Mouse (Mus musculus) kidney, postnatal 4 days (tissue): ENCODE measurements around the gene Ube2e3.

Experiments
- DNase-seq, 2 experiments: peaks; one replicate each; pipeline ENCODE4 v3.0.0; 2021; ENCODE audit warnings: mixed read lengths in 2 of 2

Ube2e3 gene

DNA sequence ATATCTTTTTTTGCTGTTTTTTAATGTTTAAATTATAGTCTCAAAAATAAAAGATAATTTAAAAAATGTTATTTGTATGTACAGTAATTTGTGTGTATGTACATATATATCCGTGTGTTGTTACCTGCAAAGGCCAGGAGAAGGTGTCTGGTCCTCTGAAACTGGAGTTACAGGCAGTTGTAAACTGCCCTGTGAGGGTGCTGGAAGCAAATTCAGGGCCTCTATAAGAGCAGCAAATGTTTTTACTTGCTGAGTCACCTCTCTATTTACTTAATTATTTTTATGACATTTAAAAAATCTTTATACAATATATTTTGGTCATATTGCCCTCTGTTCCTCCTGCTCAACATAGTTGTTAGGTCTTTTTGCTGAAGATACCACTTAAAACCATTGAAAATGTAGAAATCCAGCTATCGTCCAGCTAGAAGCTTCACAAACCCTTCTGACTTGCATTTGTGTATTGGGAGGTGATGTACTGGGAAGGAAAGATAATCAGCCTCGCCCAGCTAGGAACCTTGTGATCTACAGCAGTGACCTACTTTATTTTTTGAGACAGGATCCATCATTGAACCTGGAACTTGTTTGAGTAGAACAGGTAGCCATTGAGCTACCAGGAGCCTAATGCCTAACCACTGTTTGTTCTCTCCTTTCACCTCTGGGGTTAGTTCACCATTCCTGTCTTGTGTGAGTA is 15.0 kb downstream of the Ube2e3 start:
- DNase-seq, result no peak

DNA sequence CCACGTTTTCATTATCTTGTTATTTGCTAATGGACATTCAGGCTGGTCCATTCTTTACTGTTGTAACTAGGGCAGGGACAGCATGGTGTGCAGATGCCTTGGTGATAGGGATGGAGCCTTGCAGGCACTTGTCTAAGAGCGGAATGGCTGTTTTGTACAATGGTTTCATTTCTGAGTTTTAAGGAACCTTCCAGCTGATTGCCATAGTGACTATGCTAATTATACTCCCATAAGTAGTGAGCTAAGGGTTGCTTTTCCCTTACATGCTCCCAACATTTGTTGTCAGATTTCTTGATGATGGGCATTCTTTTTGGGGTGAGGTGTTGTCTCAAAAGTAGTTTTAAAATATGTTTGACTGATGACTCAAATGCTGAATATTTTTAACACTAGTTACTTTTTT is 18.5 kb downstream of the Ube2e3 start:
- DNase-seq, result no peak

DNA sequence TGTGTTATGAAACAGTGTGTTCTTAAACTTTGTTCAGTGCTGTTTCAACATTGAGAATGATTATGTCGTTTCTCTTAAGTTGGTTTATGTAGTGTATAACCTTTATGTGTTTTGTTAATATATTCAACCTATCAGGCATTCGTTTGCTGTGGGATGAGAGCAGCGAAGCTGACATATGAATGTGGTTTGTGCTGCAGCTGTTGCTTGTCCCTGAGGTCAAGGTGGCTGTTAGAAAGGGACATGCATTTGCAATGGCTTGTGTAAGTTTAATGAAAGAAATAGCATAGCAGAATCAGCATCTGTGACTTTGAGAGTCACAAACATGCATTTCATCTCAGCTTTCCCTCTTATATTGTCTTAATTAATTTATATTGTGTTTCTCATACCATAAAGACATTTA is 20.3 kb downstream of the Ube2e3 start:
- no peak for DNase-seq

DNA sequence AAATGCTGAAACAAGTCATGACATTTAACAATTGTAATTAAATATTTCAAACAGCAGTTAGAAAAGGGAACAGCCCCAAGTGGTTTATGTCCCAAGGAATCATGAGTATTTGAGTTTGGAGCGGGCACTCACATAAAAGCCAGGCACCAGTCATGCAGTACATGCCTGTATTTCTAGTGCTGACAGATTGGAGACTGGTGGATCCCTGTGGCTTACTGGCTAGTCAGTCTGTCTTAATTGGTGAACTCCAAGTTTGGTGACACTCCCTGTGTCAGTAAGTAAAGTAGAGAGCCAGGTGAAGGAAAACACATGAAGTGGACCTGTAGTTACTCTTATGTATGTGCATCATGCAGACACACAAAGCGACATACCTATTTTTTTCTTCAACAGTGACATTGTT is 27.3 kb downstream of the Ube2e3 start:
- DNase-seq, result no peak

DNA sequence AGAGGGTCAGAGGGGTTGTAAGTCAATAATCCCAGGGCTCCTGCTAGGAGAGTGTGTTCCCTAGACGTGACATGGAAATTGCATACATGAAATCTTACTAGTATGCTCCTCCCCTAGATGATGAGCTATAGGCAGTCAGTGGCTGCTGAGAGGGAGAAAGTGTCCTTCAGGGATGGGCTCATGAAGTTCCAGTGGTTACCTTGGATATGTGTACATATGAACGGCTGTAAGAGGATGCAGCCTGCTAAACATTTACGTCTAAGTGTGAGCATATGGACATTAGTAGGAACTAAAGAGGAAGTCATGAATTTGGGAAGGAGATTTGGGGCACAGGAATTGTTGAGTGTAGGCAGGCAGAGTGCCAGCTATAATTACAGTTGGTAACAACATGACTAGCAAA is 38.0 kb downstream of the Ube2e3 start:
- DNase-seq, result no peak

DNA sequence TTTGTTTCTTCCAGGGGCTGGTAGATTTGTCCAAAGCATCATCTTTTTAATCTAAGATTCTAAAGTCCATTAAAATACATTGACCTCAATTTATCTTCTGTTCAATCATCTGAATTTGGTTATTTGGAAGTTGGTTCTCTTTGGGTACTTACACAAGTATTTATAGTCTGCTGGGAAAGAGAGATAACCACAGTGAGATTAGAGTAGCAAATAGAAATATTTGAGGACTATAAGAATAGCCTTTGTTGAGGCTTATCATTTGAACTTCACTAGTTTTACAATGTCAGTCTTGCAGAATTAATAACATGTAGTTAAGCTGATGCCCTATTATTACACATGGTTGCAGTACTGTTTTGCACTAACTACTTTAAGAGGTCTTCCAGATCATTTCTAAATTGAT is 43.6 kb downstream of the Ube2e3 start:
- DNase-seq, result no peak

DNA sequence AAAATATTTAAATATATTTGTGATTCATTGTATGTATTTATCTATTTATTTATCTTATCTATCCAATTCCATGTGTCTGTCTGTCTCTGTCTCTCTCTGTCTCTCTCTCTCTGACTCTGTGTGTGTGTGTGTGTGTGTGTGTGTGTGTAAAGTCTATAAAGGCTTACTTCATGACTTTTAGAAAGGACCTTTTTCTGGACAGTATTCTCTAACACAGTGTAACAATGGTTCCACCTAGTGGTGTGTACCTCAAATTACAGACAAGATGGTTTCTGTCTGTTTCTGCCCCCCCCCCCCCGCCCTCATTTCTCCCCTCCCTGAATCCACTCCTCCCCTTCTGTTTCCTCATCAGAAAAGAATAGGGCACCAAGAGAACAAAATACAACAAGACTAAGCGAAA is 46.9 kb downstream of the Ube2e3 start:
- DNase-seq, result no peak

DNA sequence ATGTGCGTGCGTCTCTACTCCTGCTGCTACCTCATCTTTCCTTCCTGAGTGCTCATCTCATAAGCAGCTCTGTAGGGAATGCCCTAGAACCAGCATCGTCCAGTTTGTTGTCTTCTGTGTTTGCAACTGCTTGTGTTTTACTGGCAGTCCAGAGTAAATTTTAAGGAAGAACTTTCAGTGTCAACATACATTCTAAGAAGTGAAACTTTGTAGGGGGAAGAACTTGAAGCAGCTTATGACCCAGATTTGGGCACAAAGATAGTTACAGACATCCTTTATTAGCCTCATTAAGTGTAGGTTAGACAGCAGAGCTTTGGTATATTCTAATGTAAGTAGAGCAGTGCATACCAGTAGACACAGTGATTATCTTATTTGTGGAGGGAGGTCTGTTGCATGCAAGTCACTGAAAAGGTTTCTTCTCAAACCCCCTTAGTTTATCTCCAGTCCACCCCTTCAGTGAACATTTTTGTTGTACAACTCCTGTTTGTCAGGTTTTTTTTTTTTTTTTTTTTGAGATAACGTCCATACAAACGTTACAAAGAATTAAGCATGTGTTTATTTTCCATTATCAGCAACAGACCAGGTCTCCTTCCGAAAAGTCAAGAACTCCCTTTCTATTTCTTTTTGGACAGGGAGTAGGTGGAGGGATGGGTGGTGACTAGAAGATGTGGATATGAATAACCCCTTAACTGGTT is 55.2 kb downstream of the Ube2e3 start:
- DNase-seq, result no peak

DNA sequence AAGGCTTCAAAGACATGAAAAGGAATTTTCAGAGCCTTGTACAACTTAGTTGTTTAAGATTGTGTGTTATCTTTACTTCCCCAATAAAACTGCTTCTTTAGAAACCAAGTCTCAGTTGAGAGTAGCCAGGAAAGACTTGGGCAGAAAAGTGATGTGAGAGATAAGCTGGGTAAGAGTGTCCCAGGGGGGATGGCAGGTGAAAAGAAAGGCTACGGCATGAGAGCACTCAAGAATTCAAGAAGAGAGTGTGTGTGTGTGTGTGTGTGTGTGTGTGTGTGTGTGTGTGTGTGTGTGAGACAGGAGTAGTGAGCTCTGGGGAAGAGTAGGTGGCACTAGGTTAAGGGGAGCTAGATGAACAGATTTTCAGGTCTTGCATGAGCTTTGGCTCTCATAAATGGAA is 57.9 kb downstream of the Ube2e3 start:
- DNase-seq, result no peak

DNA sequence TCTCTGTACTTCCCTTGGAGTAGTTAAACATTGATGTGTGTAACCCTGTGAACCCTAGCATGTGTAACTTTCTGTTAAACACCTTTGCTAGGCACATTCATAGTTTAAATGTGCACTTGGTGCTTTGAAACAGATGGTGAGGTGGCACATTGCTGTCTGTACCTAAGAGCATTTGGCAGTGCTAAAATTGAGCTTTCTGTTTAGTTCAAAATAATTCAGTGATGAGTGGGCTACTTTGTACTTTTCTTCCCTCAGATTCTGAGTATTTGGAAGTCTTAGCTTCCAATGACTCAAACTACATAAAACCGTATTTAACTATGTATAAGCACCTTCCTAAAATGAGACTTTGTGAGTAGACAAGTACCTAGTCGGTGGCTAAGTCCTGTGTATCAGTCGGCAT is 59.7 kb downstream of the Ube2e3 start:
- DNase-seq, result no peak

DNA sequence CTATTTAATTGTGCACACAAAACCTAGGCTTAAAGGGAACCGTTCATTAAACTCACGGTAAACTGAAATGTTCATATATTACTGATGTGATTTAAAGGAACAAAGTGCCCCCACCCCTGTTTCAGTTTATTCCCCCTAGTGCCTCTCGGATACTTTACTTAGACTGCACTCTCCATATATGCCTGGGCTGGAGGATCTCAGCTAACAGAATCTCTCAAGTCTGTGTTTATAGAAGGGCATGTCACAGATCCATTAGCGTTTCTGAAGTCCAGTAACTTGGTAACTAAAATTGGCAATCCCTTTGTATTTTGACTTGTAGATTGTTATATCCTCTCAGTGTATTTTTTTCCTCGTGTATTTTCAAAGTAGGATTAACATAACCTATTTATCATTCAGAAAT is 60.2 kb downstream of the Ube2e3 start:
- DNase-seq, result no peak

DNA sequence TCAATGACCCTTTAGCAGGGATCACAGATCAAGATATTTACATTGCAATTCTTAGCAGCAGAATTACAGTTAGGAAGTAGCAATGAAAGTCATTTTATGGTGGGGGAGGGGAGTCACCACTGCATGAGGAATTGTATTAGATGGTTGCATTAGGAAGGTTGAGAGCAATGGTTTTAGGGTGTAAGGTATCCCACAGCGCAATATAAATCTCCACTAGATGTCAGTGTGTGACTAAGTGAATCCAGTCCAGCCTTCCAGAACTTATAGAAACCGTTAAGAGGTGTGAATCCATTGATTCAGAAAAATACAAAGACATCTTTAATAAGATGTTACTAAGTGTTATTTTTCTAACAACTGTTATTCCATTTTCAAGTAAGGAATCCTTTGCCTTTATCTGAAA is 63.4 kb downstream of the Ube2e3 start:
- no peak for DNase-seq

DNA sequence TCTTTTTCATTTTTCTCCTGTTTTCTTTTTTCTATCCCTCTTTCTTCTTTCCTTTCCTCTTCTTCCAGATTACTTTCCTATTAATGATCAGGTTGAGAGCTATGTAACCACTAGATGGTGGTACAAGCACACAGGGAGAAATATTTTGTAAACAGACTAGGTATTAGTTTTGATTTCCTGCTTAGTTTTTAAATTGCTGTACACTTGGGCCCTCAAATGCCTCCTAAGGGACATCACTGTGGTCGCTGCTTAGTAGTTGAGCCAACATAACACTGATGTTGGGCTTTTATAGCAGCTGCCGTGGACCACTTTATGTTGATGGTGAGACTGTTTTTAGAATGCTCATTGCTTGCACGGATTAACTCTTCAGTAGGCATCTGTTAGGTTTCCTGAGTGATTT is 91.5 kb downstream of the Ube2e3 start:
- peak; percentile 7 to 22 for DNase-seq

DNA sequence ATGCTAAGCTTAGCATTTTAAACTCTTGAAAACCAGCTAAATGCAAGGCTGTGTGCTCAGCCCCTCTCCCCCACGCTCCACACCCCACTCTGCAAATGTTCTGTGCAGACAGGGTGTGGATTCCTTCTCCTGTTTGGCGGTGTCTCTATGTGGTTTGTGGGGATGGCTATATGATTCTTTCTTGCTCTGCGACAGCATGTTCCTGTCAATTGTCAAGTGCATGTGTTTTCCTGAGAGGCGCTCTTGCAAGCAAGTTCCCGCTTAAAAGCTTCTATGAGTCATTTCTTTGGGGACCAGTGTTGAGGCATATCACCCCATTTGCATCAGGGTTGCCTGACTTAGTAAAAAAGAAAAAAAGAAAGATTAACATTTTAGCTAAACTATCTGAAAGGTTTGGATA is 92.4 kb downstream of the Ube2e3 start:
- DNase-seq, result peak in 1 of 2 experiments; percentile 15

DNA sequence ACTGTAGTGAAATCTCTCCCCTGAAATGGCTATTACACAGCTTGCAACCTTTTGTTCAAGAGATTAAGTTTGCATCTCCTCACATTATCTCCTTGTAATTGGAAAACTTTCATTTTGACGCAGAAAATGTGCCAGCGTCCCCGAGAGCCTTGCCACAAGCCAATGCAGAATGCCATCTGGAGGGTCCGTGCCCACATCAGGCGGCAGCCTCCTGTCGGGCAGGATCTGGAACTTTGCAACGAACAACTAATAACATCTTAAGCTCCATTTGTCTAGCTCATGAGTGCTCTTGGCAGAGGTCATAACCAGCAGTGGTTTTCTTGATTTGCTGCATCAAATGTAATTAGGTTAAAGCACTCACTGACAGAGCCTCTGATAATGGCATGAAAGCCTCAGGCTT is 93.1 kb downstream of the Ube2e3 start:
- DNase-seq, result no peak

DNA sequence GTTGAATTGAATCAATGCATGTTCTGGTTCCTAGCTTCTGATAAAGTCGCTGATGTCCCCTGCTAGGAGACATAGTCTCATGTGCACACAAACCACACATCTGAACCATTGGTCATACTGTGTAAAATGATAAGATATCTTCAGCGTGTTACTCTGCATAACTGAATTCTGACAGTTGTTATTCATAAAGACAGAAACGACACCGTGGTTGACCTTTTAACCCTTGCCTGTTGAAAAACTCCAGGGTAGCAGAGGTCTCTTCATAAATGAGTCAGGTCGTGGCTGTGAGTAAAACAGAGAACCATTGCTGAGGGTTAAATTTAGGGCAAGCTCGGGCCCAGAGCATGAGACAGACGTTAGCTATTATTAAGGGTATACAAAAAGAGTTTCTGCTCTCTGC is 93.7 kb downstream of the Ube2e3 start:
- no peak for DNase-seq

DNA sequence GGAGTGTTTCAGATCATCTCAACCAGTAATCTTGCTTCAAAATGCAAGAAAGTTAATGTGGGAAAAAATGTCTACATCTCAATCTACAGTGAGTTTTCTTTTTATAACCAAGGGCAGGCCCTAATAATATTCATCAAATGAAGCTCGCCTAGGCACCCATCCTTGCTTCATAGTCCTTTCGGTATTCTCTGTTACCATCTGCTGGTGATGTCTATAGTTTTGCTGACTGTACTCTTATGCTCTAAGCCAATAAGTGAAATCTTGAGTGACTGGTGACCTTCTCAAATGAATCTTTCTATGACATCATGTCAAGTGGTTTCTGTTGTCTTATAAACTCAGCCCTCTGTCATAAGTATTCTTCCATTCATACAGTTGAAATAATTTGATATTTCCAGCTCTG is 97.1 kb downstream of the Ube2e3 start:
- DNase-seq, result no peak

DNA sequence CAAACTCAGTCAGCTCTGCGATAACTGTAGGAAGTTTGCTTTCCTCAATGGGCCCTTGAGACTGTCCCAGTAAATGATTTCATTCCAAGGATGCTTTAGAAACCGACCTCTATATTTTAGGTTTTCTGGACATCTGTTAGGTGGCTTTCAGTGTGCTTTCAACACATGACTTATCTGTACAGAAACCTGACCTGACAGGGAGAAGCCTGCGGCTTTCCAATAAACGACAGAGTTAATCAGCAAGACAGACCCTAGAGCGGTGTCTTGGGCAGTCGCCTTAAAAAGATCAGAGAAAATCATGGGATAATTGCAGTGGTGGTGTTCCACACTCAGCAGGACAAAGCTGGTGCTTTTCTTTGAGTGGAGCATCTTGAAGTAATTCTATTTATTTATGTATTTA is 97.5 kb downstream of the Ube2e3 start:
- no peak for DNase-seq

DNA sequence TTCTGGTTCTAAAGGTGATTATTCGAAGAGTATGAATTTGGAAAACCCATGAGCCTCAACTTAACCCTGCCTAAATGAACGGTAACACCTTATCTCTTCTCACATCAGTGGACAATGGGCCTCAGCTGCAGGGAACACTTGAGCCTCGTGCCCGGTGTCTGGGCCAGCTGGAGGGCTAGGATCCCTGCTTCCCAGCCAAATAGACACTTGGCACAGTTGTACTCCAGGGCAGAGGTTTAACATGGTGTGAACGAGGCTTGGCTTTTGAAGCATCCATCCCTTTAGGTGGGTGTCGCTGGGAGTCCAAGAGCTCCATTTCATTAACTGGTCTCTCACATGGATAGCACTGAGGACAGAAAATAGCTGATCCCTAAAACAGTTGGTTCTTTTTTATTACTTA is 102.2 kb downstream of the Ube2e3 start:
- DNase-seq, result no peak
